Mouse (Mus musculus) adrenal gland, adult 2 months (tissue): ENCODE measurements at regions not wholly inside any gene's neighbourhood (a gene's known extent, or its start where the extent isn't known, plus 50 kb on each side); places are given as distances from the start of the nearest gene placed in this dataset.

ENCODE experiments used
- DNase-seq: peaks from one replicate; pipeline ENCODE4 v3.0.0; 2021

- DNase-seq, result no peak
These were observed 102.4 kb upstream of the Jun start for GRCm38 (mm10) chr4:95154377-95154776.

DNA sequence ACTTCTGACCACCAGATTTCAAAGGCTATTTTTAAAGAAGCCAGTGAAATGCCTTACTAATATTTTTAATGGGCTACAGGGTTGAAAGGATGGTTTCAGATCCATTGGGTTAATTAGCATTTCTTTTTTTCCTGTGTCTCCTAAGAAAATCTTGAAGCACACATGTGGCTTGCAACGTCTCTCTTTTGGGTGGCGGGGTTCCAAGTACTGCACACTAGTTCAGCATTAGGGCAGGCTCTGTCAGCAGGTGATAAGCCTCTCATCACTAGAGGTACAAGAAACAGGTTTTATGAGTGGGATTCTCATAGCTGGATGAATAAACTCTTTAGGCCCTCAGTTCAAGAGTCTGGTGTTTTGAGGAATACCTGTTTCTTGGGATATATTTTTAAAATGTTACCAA is 103.2 kb upstream of the Jun start:
- no peak for DNase-seq

GRCm38 (mm10) chr4:95155796-95156195 is 103.8 kb upstream of the Jun start:
- no peak for DNase-seq

DNA sequence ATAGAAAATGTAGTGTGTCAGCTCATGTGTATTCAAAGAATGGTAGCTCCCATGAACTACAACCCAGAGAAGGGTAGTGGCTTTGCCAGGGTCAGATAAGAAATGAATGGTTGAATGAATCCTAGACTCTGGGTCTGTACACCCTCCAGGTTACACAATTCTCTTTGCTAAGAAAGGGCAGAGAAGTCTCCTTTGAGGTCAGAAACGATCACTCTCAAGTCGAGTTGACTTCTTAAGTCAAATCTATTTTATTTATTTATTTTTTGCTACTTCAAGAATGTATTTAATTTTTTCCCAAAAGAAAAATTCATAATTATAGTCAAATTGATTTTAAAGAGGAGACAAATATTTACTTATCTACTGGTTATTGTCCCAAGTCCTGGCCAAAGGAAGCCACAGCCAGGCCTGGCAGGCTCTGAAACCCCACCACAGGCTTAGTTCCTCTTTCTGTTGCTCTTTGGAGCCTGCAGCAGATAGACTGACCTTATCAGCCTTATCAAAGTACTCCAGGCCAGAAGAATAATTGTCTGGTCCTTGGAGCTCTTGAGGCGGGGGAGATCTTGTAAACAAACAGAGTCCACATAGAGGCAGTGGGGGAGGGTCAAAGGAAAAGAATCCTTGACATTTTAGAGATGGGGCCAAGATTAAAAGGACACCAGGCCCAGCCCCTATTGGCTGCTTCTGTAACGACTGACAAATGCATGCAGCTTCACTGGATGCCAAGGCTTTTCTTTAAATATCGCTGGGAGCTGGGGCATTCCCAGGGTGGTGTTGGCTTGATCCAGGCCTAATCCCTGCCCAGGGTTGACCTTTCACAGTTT is 104.6 kb upstream of the Jun start:
- peak; percentile 92 for DNase-seq

DNA sequence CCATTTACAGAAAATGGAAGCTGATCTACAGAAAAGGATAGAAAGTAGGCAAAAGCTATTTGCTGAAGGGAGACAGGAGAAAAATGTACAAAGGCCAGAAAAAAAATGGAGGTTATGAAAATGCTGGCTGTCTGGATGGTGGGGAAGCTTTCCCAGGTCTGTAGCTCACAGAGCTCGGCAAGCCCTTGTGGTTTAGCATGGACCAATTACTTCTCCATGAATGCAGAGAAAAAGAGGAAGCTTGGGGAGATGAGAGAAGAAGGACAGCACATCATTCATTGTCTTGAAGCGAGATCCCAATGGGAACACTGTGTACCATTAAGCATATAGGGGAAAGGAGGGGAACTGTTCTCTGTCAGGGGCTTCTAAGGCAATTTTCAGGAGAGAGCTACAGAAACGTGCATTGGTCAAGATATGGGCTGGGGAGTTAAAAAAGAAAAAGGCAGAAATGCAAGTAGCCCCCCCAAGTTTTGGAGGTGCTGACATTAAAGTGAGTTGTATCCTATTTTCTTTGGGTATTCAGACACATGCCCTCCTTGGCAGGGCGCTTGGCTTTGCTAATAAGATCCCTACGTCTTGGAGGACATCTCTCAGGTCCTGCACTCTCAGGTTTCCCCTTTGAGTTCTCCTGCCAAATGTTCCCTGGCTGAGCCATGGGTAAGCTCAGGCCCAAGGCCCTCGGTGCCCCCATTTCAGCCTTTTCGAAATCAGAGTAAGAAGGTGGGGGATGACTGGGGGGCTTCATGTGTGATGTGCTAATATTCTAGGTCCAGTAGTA is 105.8 kb upstream of the Jun start:
- no peak for DNase-seq

DNA sequence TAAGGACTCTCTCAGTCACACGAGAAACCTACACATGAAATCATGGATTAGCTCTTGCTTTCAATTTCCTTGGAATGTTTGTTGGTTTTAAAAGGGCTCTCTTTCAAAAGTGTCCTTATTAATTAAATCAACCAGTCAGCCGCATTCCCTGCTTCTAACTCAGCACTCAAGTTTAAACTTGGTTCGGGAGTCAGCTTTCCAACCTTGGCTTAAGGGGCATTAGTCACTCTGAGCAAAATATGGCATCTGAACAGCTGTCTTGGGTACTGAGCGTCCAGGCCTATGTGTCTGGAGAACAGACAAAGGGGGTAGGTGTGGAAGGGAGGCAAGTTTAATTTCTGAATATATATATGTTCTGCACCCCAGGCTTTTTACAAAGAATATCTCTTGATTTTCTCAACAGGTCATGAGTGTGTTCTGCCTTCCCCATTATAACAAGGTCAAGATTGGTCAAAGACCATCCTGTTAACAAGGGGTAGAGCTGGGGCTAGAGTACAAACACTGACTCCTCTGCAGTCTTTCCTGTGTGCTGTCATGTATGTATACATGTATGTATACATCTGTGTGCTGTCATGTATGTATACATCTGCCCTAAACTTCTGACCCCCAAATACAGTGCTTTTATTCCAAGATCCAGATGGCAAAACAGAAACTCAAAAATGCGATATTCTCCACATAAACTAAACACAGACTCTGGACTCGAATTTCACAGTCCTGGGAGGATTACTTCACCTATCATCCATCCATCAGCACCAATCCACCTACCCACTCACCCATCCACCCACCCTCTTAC is 106.8 kb upstream of the Jun start:
- DNase-seq, result peak; percentile 57

DNA sequence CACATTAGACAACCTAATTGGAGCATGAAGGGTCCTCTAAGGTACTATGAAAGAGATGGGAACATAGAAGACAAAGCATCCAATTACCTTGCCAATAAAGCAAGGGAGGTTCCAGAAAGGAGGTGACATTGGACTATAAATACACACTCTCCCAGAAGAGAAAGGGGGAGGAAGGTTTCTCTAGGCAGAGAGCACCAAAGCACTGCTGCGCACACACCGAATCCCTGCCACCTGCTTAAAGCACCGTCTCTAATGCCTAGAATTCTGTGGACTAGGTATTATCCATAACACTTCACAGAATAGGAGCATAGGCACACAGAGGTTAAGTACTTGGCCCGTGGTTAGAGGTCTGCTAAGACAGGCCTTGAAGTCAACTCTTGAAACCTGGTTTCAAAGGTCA is 107.8 kb upstream of the Jun start:
- DNase-seq, result no peak

DNA sequence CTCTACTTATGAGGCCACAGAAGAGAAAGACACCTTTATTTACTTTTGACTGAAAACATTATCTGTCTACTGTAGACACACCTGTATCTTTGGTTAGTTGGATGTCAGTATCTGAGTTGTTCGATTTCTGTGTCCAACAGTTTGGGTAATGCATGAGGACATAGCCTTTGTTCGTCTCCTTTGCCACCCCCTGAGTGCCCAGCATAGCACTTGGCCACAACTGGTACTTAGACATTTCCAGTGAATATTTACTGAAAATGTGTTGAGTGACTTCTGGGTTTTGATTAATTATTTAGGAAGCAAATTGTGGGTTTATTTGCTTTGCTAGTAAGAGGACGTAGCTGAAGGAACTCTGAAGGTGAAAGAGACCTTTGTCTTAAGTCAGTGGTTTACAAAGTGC is 108.4 kb upstream of the Jun start:
- no peak for DNase-seq

GRCm38 (mm10) chr4:95160912-95161669 is 109.1 kb upstream of the Jun start:
- DNase-seq, result peak; percentile 98

GRCm38 (mm10) chr4:95161670-95162020 is 109.6 kb upstream of the Jun start:
- no peak for DNase-seq

- peak; percentile 7 for DNase-seq
These were observed 110.5 kb upstream of the Jun start for GRCm38 (mm10) chr4:95162386-95163090.

DNA sequence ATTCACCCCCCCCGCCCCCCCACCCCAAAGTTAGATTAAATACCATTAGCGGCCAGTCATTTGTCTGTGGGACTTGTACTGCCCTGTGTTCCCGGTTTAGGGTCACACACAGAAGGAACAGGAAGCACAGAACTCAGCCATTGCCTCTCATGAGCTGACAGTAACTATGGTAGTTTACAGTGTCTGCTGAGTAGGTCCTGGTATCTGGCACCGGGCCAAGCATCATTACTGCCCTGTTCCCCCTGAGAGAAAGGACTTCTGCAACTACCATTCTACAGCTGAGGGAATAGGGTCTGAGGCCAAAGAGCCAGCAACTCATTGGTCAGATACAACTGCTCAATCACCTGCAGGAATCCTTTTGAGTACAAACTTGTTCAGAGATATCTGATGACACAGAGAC is 111.4 kb upstream of the Jun start:
- no peak for DNase-seq

DNA sequence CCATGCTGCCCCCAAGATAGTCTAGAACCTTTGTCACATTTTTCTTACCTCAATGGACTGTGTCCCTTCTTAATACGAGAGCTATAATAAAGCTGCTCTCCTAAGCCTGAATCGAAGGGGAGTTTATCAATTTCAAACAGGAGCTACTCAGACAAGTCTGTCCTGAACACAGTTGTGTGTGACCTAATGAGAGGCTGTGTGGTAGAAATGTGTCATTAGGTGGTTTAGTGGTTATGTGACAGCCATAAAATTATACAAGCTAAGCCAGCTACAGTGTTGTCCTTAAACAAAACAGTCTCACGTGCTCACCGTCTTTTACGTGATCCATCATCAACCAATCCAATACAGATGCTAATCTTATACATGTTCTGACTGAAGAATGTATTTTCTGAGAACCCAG is 114.5 kb upstream of the Jun start:
- DNase-seq, result no peak

DNA sequence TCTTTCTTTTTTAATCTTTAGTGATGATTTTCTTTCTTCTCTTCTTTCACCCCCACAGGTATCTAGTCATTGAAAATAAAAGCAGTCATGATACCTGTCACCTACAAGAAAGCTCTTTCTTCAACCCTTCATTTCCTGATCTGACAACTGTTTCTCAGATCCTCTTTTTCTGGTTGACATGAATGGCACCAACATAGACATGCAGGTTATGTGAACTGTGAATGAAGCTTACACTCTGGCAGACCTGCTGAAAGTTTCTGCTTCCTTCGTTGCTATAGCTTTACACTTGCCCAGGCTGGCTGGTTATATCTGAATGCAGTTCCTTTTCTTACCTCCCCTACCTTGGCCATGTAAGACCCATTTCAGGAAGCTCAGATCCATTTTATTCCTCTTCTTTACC is 115.2 kb upstream of the Jun start:
- no peak for DNase-seq

- no peak for DNase-seq
These were observed 117.7 kb upstream of the Jun start for GRCm38 (mm10) chr4:95169702-95170101.

DNA sequence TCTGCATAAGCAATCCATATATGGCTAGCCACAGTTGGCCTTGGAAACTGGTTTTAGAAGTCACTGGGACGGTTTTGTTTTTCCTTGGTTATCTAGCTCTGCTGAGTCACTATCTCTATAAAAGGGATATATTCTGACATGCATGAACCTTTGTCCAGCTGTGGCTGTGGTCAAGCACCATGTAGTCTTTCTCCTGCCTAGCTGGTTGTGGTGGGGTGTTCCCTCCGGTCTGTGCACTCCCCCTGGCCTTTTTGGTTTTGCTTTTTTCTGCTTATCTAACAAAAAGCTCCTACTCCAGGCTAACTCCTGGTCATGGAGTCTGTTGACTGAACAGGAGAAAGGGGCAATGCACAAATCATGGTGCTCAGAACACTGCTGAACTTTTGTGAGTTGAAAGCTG is 125.7 kb upstream of the Jun start:
- no peak for DNase-seq

GRCm38 (mm10) chr4:95178467-95178866 is 126.4 kb upstream of the Jun start:
- DNase-seq, result no peak

DNA sequence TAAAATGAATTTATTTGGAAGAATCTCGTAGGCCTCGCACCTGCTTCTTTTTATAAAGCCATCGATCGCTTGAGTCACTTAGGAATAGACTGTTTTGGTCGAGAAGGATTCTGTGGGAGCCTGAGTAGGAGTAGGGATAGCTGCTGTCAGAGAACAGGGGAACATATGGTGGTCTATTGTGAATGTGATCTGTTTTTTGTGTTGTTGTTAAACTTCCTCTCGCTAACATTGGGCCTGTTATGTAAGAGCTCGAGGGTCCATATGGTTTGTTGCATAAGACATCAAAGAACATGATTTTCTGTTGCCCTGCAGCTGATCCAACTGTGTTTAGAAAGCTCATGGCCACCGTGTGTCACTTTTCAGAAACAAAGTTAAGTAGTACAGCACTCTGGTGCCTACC is 126.9 kb upstream of the Jun start:
- no peak for DNase-seq

DNA sequence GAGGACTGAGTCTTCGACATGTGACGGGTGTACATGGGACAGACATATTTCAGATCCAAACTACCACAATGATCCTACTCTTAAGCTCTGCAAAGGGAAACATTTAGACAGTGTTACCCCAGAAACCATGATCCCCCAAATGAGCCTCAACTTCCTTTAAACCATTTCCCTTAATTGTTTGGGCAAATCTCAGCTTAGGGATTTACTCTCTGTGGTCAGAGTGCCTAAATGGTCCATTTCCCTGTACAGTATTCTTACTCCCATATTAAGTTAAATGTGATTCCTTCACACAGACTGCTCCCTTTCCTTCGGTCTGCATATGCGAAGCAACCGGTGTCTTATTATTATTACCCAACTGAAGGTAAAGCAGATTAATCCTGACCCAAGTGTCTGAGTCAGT is 128.4 kb upstream of the Jun start:
- no peak for DNase-seq

DNA sequence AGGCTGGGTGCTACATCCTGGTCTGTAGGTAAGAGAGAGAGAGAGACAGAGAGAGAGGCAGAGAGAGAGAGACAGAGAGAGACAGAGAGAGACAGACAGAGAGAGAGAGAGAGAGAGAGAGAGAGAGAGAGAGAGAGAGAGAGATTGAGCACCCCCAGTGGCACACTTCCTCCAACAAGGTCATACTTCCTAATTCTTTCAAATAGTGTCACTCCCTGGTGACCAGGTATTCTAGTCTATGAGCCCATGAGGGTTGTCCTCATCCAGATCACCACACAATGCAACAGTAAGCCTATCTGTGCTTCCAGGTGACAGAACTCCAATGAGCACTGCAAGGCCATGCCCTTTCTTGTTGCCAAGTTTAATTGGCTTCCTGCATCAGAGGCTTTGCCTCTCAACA is 129.0 kb upstream of the Jun start:
- no peak for DNase-seq

DNA sequence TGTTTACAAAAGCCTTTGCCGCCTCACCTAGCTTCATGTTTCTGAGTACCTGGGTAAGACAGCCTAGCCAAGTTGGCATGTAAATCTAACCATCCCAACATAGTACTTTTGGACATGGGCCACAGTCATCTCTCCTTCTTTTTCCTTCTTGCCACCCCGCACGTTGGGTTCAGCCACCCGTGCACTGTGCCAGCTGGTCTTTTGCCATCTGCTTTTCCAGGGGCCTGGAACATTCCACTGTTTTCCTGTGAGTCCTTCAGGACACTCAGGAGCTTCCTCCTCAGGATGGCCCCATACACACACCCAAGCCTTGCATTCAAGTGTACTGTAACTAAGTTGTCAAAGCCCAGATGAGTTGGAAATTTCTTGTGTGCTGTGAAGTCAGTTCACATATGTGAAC is 132.2 kb upstream of the Jun start:
- DNase-seq, result no peak
